Mouse (Mus musculus): ENCODE data around the gene Tsga10. TPM values are rescaled to one million over a fixed set of nuclear protein-coding genes. Genes with fewer than 3 reads are reported as not detected.

Tsga10 gene
- polyA plus RNA-seq, 1 experiment from 2014 or later, result 7.1 TPM

- WGBS, result 94% methylated on average over 6 of the region's 6 CpGs
- Histone ChIP-seq H3K9me3 (replicated peaks) (no peaks in the 10 kb centered on the region), H3K4me3 (no peak overlapping the region), H3K27ac (no peak overlapping the region), H3K36me3 (no peaks in the 10 kb centered on the region), H3K27me3 (ENCODE audit: low read depth, poor library complexity, severe bottlenecking) (no peaks in the 10 kb centered on the region), H3K4me1 (no peaks in the 10 kb centered on the region)
- DNase-seq (ENCODE audit: low spot score), result no peak
These were observed 157.8 kb downstream of the Tsga10 start for GRCm38 (mm10) chr1:37708270-37708955.

Other genes starting within 250 kb of the Tsga10 start
- 0.66 and 1.2 TPM in 2 replicates for gene 2010300C02Rik, start 146.3 kb downstream of the Tsga10 start, polyA plus RNA-seq (2016; fragmentation: Nextera tagmentation; extraction: Ambion mirVana)
- 6.2 and 8.1 TPM in 2 replicates for gene Lipt1, start 5.3 kb upstream of the Tsga10 start, polyA plus RNA-seq (2016; fragmentation: Nextera tagmentation; extraction: Ambion mirVana)
- 22.4 and 22.7 TPM in 2 replicates for gene Mitd1, start 24.0 kb upstream of the Tsga10 start, polyA plus RNA-seq (2016; fragmentation: Nextera tagmentation; extraction: Ambion mirVana)
- gene Mrpl30, start 24.0 kb upstream of the Tsga10 start, polyA plus RNA-seq (2016; fragmentation: Nextera tagmentation; extraction: Ambion mirVana), result 263 and 266 TPM in 2 replicates
- 0.05 and 0.10 TPM in 2 replicates for gene Lyg2, start 50.1 kb upstream of the Tsga10 start, polyA plus RNA-seq (2016; fragmentation: Nextera tagmentation; extraction: Ambion mirVana)
- not detected in 2 replicates for gene Lyg1, start 91.3 kb upstream of the Tsga10 start, polyA plus RNA-seq (2016; fragmentation: Nextera tagmentation; extraction: Ambion mirVana)
- gene Txndc9, start 131.5 kb upstream of the Tsga10 start, polyA plus RNA-seq (2016; fragmentation: Nextera tagmentation; extraction: Ambion mirVana), result 130 and 135 TPM in 2 replicates
- 24.5 and 27.2 TPM in 2 replicates for gene Eif5b, start 131.6 kb upstream of the Tsga10 start, polyA plus RNA-seq (2016; fragmentation: Nextera tagmentation; extraction: Ambion mirVana)

All from limb, embryonic 10.5 days (tissue).